In the genomic region with DNA sequence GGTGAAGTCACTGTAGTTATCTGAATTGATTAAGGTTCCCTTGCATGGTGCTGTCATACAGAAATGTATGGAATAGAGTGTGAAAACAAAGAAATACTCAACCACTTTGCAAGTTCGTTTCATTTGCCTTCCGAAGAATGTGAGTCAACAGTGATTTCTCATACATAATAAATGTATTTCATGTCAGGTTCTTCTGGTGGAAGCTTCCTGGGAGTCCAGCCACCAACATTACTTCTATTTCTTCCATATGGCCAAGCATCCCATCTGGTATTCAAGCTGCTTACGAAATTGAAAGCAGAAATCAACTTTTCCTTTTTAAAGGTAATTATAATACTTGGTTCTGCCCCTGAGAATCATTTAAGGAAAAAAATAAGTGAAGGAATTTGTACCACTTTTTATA, we compare ENCODE assay signal across 16 mouse cellular contexts. TPM values are rescaled to one million over a fixed set of nuclear protein-coding genes. Genes with fewer than 3 reads are reported as not detected.
"Had no signal": no experiment of that assay in that cellular context is flagged by ENCODE, and none has a peak within 500 bp of the region (broad histone marks: within the 10 kb centered on the region; RNA-seq: fewer than 3 reads in every experiment).

No protein-coding gene starts in this region.

- DNase-seq: lung, adult 18-20 months; lung, embryonic 14.5 days; lung, postnatal 10 days; lung, postnatal 4 days; midbrain, embryonic 14.5 days; retina, postnatal 1 day; right cerebral cortex, adult 18-20 months; right cerebral cortex, postnatal 25 days; right cerebral cortex, postnatal 4 days; spleen, adult 18-20 months; thymus, adult 2 months; thymus, postnatal 25 days; thymus, postnatal 4 days had no signal

- ATAC-seq: midbrain, embryonic 16.5 days had no signal

RNA-seq across cellular contexts. Expression of gene Mmp12, which starts 10.4 kb away (rescaled TPM):
- total RNA-seq: megakaryocyte-erythroid progenitor cell, adult 5-6 weeks had no signal

RNA-seq across cellular contexts. Expression of gene Mmp1b, which starts 33.3 kb away (rescaled TPM):
- total RNA-seq: megakaryocyte, adult 5-6 weeks; megakaryocyte-erythroid progenitor cell, adult 5-6 weeks had no signal
